8 mouse cellular contexts compared by ENCODE assay signal in genomic region chr1:74816612-74817199, GRCm38 (mm10). TPM values are rescaled to one million over a fixed set of nuclear protein-coding genes. Genes with fewer than 3 reads are reported as not detected.
A peak's percentile ranks its signal among the peaks of the same experiment; 100 is the strongest.
DNase-seq lines count a peak whose midpoint lies in the region; ATAC-seq and TF ChIP-seq lines count a peak whose summit lies in the region.

No protein-coding gene starts in this region.

- peak overlapping the region; percentile 88 for H3K27ac ChIP-seq in hindbrain, embryonic 11.5 days (ENCODE audit: low read depth, low read length)
- peak overlapping the region; percentile 90 for H3K27ac ChIP-seq in lung, embryonic 16.5 days (ENCODE audit: low read length)
- peak overlapping the region; percentile 73 for H3K27ac ChIP-seq in thymus, adult 2 months (ENCODE audit: control insufficient read depth, insufficient read depth, low read length)

- no peaks in the 10 kb centered on the region for H3K9me3 ChIP-seq in hindbrain, embryonic 11.5 days (ENCODE audit: control insufficient read depth, low read length)
- H3K9me3 ChIP-seq in lung, embryonic 16.5 days (ENCODE audit: control insufficient read depth, low read length), result no peaks in the 10 kb centered on the region

- DNase-seq in MN1 (ENCODE audit: low spot score), result peak; percentile 97
- peak; percentile 93 for DNase-seq in cerebellum, adult 9-11 months
- DNase-seq in frontal cortex, adult 2 months (ENCODE audit: extremely low spot score in 1 of 2, low spot score in 1 of 2), result peak; percentile 83 to 94
- peak; percentile 91 for DNase-seq in hindbrain, embryonic 11.5 days (ENCODE audit: low spot score)
- peak; percentile 92 for DNase-seq in layer of hippocampus, adult 9-11 months
- peak; percentile 88 for DNase-seq in ovary, adult 18-20 months (ENCODE audit: low spot score)
- DNase-seq in thymus, adult 2 months, result peak; percentile 88

- peak overlapping the region; percentile 58 for H3K4me2 ChIP-seq in hindbrain, embryonic 11.5 days (replicated peaks; ENCODE audit: low read depth, low read length)
- peak overlapping the region; percentile 75 for H3K4me2 ChIP-seq in lung, embryonic 16.5 days (ENCODE audit: low read depth, low read length)

- ATAC-seq in hindbrain, embryonic 11.5 days (ENCODE audit: low FRiP score), result peak; percentile 87
- ATAC-seq in lung, embryonic 16.5 days (ENCODE audit: low read depth), result peak; percentile 93

- peak; percentile 85 for TF ChIP-seq POLR2A in thymus, adult 2 months (IDR thresholded peaks at IDR 0.05; ENCODE audit: control insufficient read depth, extremely low read depth, insufficient read depth, low read length, poor library complexity)

- WGBS in hindbrain, embryonic 11.5 days, result 6% methylated on average over 38 of the region's 38 CpGs
- 4% methylated on average over 38 of the region's 38 CpGs for WGBS in lung, embryonic 16.5 days
- 10% methylated on average over 38 of the region's 38 CpGs for WGBS in thymus, adult 2 months

- peak overlapping the region; percentile 89 for H3K9ac ChIP-seq in hindbrain, embryonic 11.5 days (ENCODE audit: low read depth, low read length)
- peak overlapping the region; percentile 93 for H3K9ac ChIP-seq in lung, embryonic 16.5 days (ENCODE audit: low read length)

- no peaks in the 10 kb centered on the region for H3K4me1 ChIP-seq in hindbrain, embryonic 11.5 days (replicated peaks; ENCODE audit: control insufficient read depth, insufficient read depth, low read length)
- H3K4me1 ChIP-seq in lung, embryonic 16.5 days (replicated peaks; ENCODE audit: control insufficient read depth, insufficient read depth, low read length), result peaks cover 7% of the 10 kb centered on the region
- H3K4me1 ChIP-seq in thymus, adult 2 months (replicated peaks; ENCODE audit: control insufficient read depth, insufficient read depth, low read length), result peaks cover 9% of the 10 kb centered on the region

- H3K36me3 ChIP-seq in hindbrain, embryonic 11.5 days (ENCODE audit: control insufficient read depth, insufficient read depth, low read length), result no peaks in the 10 kb centered on the region
- H3K36me3 ChIP-seq in lung, embryonic 16.5 days (ENCODE audit: control insufficient read depth, insufficient read depth, low read length), result no peaks in the 10 kb centered on the region
- no peaks in the 10 kb centered on the region for H3K36me3 ChIP-seq in thymus, adult 2 months (ENCODE audit: control insufficient read depth, insufficient read depth, low read length)

- peak overlapping the region; percentile 74 for H3K4me3 ChIP-seq in hindbrain, embryonic 11.5 days (ENCODE audit: low read depth, low read length)
- peak overlapping the region; percentile 84 for H3K4me3 ChIP-seq in lung, embryonic 16.5 days (ENCODE audit: low read length)
- H3K4me3 ChIP-seq in thymus, adult 2 months (ENCODE audit: control insufficient read depth, insufficient read depth, low read length), result peak overlapping the region; percentile 58

- TF ChIP-seq CTCF in thymus, adult 2 months (IDR thresholded peaks at IDR 0.05; ENCODE audit: borderline replicate concordance, control insufficient read depth, extremely low read depth, insufficient read depth, low read length, poor library complexity), result peak; percentile 26; the same call in 1 of the 2 replicates

- H3K27me3 ChIP-seq in hindbrain, embryonic 11.5 days (ENCODE audit: control insufficient read depth, insufficient read depth, low read length), result no peaks in the 10 kb centered on the region
- H3K27me3 ChIP-seq in lung, embryonic 16.5 days (ENCODE audit: control insufficient read depth, insufficient read depth, low read depth, low read length), result no peaks in the 10 kb centered on the region
- H3K27me3 ChIP-seq in thymus, adult 2 months (ENCODE audit: control insufficient read depth, insufficient read depth, low read length), result no peaks in the 10 kb centered on the region

RNA-seq across cellular contexts. Expression of gene Wnt10a, which starts 25.4 kb away (rescaled TPM):
- polyA plus RNA-seq in frontal cortex, adult 2 months (2012; rRNA removed), result 6.0 and 7.2 TPM in 2 replicates
- 1.6 and 2.0 TPM in 2 replicates for polyA plus RNA-seq in hindbrain, embryonic 11.5 days (2014; fragmentation: Nextera tagmentation; extraction: Ambion mirVana)
- 0.10 and 0.11 TPM in 2 replicates for polyA plus RNA-seq in lung, embryonic 16.5 days (2015; fragmentation: Nextera tagmentation; extraction: Ambion mirVana)
- 5.0 and 5.3 TPM in 2 replicates for polyA plus RNA-seq in thymus, adult 2 months (2012; rRNA removed)

RNA-seq across cellular contexts. Expression of gene Cdk5r2, which starts 38.0 kb away (rescaled TPM):
- polyA plus RNA-seq in frontal cortex, adult 2 months (2012; rRNA removed), result 224 and 291 TPM in 2 replicates
- polyA plus RNA-seq in hindbrain, embryonic 11.5 days (2014; fragmentation: Nextera tagmentation; extraction: Ambion mirVana), result 4.6 and 5.3 TPM in 2 replicates
- not detected in 2 replicates for polyA plus RNA-seq in lung, embryonic 16.5 days (2015; fragmentation: Nextera tagmentation; extraction: Ambion mirVana)
- polyA plus RNA-seq in thymus, adult 2 months (2012; rRNA removed), result 0.31 and 0.34 TPM in 2 replicates

RNA-seq across cellular contexts. Expression of gene Wnt6, which starts 45.0 kb away (rescaled TPM):
- polyA plus RNA-seq in frontal cortex, adult 2 months (2012; rRNA removed), result 7.9 and 8.9 TPM in 2 replicates
- polyA plus RNA-seq in hindbrain, embryonic 11.5 days (2014; fragmentation: Nextera tagmentation; extraction: Ambion mirVana), result 6.7 and 10.0 TPM in 2 replicates
- polyA plus RNA-seq in lung, embryonic 16.5 days (2015; fragmentation: Nextera tagmentation; extraction: Ambion mirVana), result 0.29 and 0.68 TPM in 2 replicates
- 1.8 and 1.9 TPM in 2 replicates for polyA plus RNA-seq in thymus, adult 2 months (2012; rRNA removed)

Comparison
In these comparisons a context has a peak if more than half of its experiments do, and no peak if none do; other contexts are left out.
1. Peak in every context shown above with its lines: DNase-seq, ATAC-seq, H3K4me3 ChIP-seq and H3K27ac ChIP-seq.
2. RNA of gene Cdk5r2, which starts 38.0 kb away (polyA plus RNA-seq): 224 to 291 TPM in frontal cortex, adult 2 months; 4.6 to 5.3 TPM in hindbrain, embryonic 11.5 days, 0.31 to 0.34 TPM in thymus, adult 2 months and not detected in lung, embryonic 16.5 days; every median in the first group is over 10 times any median in the second.